Mouse (Mus musculus): ENCODE data around the gene Fem1b. TPM values are rescaled to one million over a fixed set of nuclear protein-coding genes. Genes with fewer than 3 reads are reported as not detected.
A peak's percentile ranks its signal among the peaks of the same experiment; 100 is the strongest.
"Not testable (repeated sequence)": the region's sequence is repeated elsewhere in the genome, so short reads cannot be mapped to it uniquely, and the experiment has no call there.

Gene Fem1b
- polyA plus RNA-seq, 1 experiment = 2.2 TPM

DNA sequence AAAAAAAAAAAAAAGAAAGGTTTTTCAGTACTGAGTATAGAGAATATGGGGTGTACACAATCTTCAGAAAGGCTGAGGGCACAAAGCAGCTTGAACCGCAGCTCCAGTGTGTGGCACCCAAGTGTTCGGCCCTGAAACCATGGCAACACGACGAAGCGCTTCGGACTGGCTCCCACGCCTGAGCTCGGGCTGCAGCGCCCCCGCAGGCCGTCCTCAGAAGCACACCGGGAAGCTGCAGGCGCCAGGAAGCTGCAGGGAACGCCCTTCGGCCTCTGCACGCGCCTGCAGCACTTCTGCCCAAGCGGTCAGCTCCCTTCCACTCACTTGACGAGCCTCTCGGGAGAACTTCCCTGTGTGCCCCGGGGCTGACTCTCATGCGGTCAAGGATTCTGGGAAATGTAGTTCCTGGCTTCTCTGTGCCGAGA lies 16.9 kb upstream of the Fem1b start:
- Histone ChIP-seq H3K27me3 (replicated peaks) (no peaks in the 10 kb centered on the region), H3K4me3 (replicated peaks) (peak overlapping the region; percentile 91), H3K4me1 (peaks cover 35% of the 10 kb centered on the region), H3K36me3 (replicated peaks; ENCODE audit: low read length) (no peaks in the 10 kb centered on the region), H3K9me3 (no peaks in the 10 kb centered on the region)
- TF ChIP-seq GATA1 (IDR thresholded peaks at IDR 0.05; ENCODE audit: borderline replicate concordance, low read length) (no peak), FLI1 (IDR thresholded peaks at IDR 0.05; ENCODE audit: low read length) (no peak)

DNA sequence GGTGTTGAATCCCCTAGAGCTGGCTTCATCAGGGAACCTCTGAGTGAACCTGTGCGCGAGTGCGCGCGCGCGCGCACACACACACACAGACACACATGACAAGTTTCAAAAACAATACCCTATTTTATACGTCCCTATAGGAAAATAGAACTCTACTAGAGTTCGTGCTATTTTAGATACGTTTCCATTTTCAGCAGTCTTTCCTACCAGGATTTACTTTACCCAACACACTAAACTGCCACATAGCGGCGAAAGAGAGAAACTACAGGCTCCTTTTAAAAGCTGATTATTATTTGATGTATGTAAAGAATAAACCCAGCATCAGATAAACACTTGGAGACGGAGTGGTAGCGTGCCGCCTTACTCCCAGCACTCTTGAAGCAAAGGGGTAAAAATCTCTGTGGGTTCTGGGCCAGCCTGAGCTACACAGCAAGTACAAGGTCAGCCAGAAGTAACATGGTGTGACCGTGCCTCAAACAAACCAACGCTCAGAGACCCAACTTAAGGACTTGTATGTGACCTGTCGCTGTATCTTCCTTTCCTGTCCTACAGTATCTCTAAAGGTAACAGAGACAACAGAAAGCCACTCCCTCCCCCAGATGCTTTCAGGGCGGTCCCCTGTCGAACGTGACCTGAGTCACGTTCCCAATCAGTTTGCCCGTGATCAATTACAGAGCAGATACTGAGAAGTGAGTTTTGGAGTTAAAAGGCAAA lies 16.4 kb upstream of the Fem1b start:
- TF ChIP-seq GATA1 (IDR thresholded peaks at IDR 0.05; ENCODE audit: borderline replicate concordance, low read length) (no peak), FLI1 (IDR thresholded peaks at IDR 0.05; ENCODE audit: low read length) (no peak)
- Histone ChIP-seq H3K9me3 (no peaks in the 10 kb centered on the region), H3K36me3 (replicated peaks; ENCODE audit: low read length) (no peaks in the 10 kb centered on the region), H3K4me1 (peaks cover 35% of the 10 kb centered on the region), H3K27me3 (replicated peaks) (no peaks in the 10 kb centered on the region), H3K4me3 (replicated peaks) (peak overlapping the region; percentile 91)

DNA sequence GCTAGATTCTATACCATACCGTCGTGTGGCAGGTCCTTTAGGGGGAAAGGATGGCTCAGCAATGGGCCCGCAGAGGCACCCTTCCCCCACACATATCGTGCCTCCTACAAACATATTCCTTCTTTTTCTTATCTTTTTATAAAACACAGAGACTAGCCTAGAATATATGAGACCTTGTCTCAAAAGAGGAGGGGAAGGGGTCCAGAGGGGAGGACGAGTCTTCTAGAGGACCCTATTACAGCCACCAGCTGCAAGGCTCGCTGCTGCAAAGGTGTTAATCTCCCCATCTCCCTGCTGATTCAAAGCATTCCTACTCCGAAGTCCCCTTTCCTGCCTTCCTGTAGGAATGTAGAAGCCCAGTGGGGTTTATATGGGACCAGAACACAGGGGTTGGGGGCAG lies 14.7 kb upstream of the Fem1b start:
- peaks cover 35% of the 10 kb centered on the region for H3K4me1 ChIP-seq
- no peak overlapping the region for H3K4me3 ChIP-seq (replicated peaks)
- TF ChIP-seq GATA1 (IDR thresholded peaks at IDR 0.05; ENCODE audit: borderline replicate concordance, low read length) = no peak
- no peak for TF ChIP-seq FLI1 (IDR thresholded peaks at IDR 0.05; ENCODE audit: low read length)
- H3K9me3 ChIP-seq = peaks cover 2% of the 10 kb centered on the region; the same call in 1 of the 2 replicates
- H3K36me3 ChIP-seq (replicated peaks; ENCODE audit: low read length) = no peaks in the 10 kb centered on the region
- no peaks in the 10 kb centered on the region for H3K27me3 ChIP-seq (replicated peaks)

DNA sequence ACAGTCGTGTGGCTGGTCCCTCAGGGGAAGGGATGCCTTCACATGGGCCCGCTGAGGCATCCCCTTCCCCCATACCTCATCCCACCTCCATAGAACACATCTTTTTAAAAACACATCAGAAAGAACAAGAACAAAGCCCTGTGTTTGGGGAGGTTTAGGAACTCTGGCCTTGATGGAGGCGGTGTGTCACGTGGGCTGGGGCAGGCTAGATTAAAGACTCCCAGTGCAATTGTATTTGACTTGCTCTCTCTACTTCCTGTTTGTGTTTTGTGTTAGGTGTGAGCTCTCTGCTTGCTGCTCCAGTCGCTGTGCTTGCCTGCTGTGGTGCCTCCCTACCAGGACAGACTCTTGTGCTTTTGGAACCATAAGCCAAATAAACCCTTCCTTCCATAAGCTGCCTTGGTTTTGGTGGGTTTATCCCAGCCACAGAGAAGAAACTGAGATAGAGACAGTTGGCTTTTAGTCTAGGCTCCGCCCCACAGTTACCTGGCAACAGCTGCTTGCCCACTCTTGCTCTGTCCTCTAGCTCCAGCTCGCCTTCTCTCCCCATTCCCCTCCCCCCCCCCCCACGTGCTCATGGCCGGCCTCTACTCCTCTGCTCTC lies 14.2 kb upstream of the Fem1b start:
- peaks cover 35% of the 10 kb centered on the region for H3K4me1 ChIP-seq

DNA sequence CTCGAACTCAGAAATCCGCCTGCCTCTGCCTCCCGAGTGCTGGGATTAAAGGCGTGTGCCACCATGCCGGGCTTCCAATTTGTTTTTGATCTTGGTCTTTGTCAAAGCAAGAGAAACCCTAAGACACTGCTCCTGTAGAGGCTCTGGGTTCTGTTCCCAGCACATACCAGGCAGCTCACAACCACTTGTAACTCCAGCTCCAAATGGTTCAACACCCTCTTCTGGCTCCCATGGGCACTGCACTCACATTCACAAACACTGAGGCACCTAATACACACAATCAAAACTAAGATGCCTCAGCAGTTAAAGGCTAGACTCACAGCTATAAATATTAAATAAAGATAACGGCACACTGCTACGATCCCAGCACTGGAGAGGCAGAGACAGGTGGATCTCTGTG lies 10.1 kb upstream of the Fem1b start:
- Histone ChIP-seq H3K36me3 (replicated peaks; ENCODE audit: low read length) (no peaks in the 10 kb centered on the region), H3K27me3 (replicated peaks) (no peaks in the 10 kb centered on the region), H3K4me1 (peaks cover 38% of the 10 kb centered on the region), H3K4me3 (replicated peaks) (no peak overlapping the region), H3K9me3 (peaks cover 2% of the 10 kb centered on the region; the same call in 1 of the 2 replicates)
- TF ChIP-seq FLI1 (IDR thresholded peaks at IDR 0.05; ENCODE audit: low read length) (no peak), GATA1 (IDR thresholded peaks at IDR 0.05; ENCODE audit: borderline replicate concordance, low read length) (no peak)

More for the DNA sequence above, 14.2 kb upstream of the Fem1b start:
- Histone ChIP-seq H3K9me3 (peaks cover 2% of the 10 kb centered on the region; the same call in 1 of the 2 replicates), H3K27me3 (replicated peaks) (no peaks in the 10 kb centered on the region), H3K4me3 (replicated peaks) (no peak overlapping the region), H3K36me3 (replicated peaks; ENCODE audit: low read length) (no peaks in the 10 kb centered on the region)
- no peak for TF ChIP-seq FLI1 (IDR thresholded peaks at IDR 0.05; ENCODE audit: low read length)
- no peak for TF ChIP-seq GATA1 (IDR thresholded peaks at IDR 0.05; ENCODE audit: borderline replicate concordance, low read length)

DNA sequence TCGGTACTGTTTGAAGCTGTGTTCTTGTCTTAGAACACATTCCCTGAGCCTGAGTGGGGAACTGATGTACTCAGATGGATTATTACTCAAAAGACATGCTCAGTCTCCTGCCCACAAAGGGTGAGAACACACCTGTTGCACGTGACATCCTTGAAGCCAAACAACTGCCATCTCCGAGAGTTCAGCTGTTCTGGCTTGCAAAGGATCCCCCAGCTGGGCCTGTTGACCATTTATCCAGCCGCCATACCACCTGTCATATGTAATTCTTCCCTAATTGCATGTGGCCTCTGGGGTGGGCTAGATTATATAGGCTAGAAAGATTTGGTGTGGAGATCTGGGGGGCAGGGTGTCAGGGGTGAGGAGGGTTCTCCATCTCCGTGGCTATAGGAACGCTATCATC lies 9.1 kb upstream of the Fem1b start:
- no peak for TF ChIP-seq GATA1 (IDR thresholded peaks at IDR 0.05; ENCODE audit: borderline replicate concordance, low read length)
- TF ChIP-seq FLI1 (IDR thresholded peaks at IDR 0.05; ENCODE audit: low read length) = no peak
- Histone ChIP-seq H3K27me3 (replicated peaks) (no peaks in the 10 kb centered on the region), H3K9me3 (peaks cover 2% of the 10 kb centered on the region; the same call in 1 of the 2 replicates), H3K4me3 (replicated peaks) (no peak overlapping the region), H3K36me3 (replicated peaks; ENCODE audit: low read length) (no peaks in the 10 kb centered on the region), H3K4me1 (peaks cover 37% of the 10 kb centered on the region)

DNA sequence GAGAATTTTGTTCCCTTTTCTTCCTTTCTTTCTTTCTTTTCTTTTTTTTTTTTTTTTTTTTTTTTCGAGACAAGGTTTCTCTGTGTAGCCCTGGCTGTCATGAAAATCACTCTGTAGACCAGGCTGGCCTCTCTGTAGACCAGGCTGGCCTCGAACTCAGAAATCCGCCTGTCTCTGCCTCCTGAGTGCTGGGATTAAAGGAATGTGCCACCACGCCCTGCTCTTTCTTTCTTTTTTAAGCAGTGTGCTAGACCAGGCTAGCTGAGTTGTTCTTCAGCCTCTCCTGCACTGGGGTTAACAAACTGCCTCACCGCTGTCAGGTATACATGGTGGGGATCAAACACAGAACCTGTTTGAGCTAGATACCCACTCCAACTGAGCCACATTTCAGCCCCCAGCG lies 8.2 kb upstream of the Fem1b start:
- H3K36me3 ChIP-seq (replicated peaks; ENCODE audit: low read length); H3K9me3 ChIP-seq; H3K27me3 ChIP-seq (replicated peaks); H3K4me3 ChIP-seq (replicated peaks): not testable (repeated sequence)
- peaks cover 39% of the 10 kb centered on the region for H3K4me1 ChIP-seq

DNA sequence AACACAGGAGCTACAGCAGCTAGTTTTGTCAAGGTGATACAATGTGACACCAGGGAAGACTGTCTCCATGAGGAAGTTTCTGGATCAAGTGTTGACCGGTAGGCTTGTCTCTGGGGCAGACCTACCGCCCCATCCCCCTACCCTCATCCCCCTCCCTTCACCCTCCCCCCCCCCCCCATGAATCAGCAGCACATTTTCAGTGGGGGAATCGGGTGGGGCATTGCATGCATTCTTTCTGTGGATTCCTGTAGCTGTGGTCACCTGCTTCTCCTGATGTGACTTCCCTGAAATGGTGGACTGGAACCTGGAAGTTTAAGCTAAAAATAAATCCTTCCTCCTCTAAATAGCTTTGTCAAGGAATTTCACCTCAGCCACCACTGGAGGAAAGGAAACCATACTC lies 7.8 kb upstream of the Fem1b start:
- TF ChIP-seq GATA1 (IDR thresholded peaks at IDR 0.05; ENCODE audit: borderline replicate concordance, low read length) = no peak
- no peak for TF ChIP-seq FLI1 (IDR thresholded peaks at IDR 0.05; ENCODE audit: low read length)
- Histone ChIP-seq H3K27me3 (replicated peaks) (no peaks in the 10 kb centered on the region), H3K9me3 (peaks cover 2% of the 10 kb centered on the region; the same call in 1 of the 2 replicates), H3K4me3 (replicated peaks) (no peak overlapping the region), H3K36me3 (replicated peaks; ENCODE audit: low read length) (no peaks in the 10 kb centered on the region), H3K4me1 (peaks cover 39% of the 10 kb centered on the region)

DNA sequence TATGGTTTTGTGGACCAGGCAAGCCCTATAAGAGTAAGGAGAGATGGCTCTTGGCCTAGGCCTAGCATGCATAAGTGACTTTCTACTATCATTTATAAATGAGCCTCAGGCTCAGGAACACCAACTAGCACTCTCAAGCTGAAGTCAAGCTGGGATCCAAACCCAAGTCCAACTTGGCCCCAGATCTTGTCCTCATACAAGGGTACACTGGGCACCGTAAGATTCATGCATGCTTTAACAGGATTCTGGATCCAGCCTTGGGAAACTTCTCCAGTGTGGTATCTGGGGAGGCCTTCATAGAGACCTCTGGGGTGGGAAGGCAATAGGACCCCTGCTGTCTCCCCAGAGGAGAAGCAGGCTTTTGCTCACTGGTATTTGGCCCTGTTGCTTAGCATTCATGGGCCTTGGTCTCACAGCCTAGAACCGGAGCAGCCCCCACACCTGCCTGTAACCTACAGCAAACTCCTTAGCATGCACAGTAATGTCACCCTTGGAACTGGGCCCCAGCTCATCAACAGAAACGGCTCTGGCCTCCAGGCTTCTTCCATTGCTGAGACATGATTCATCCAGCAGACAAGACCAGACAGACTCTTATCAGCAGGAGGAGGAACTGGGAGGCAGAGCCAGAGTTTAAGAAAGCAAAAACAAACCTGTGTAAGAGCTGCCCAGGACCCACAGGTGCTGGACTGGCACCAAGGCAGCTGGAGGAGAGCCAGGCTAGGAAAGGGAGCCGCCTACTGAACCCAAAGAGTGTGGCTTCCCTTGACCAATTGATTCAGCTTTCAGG lies 6.3 kb upstream of the Fem1b start:
- TF ChIP-seq GATA1 (IDR thresholded peaks at IDR 0.05; ENCODE audit: borderline replicate concordance, low read length) (no peak), FLI1 (IDR thresholded peaks at IDR 0.05; ENCODE audit: low read length) (no peak)
- H3K9me3 ChIP-seq = peaks cover 2% of the 10 kb centered on the region; the same call in 1 of the 2 replicates
- no peaks in the 10 kb centered on the region for H3K36me3 ChIP-seq (replicated peaks; ENCODE audit: low read length)
- no peaks in the 10 kb centered on the region for H3K27me3 ChIP-seq (replicated peaks)
- H3K4me1 ChIP-seq = peaks cover 39% of the 10 kb centered on the region
- no peak overlapping the region for H3K4me3 ChIP-seq (replicated peaks)

DNA sequence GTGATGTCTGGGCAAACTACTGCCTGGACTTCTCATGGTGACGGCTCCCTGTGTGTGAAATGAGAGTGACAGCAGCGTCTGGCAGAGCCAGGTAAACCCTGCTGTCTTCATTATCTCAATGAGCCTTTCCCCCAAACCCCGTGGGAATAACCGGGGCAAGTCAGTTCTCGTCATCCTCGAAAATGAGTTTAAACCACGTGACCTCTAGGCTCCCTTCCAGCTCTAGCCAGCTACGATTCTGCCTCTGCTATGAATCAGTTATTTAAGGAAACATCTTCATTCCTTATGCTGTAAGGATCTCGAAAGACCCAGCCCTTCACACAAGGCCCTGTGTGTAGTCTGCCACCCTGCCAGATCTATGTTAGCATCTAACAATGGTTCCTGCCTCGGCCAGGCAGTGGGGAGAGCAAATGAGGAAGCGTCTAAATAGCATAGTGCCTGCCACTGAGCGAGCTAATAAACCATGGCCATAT lies 5.4 kb upstream of the Fem1b start:
- TF ChIP-seq FLI1 (IDR thresholded peaks at IDR 0.05; ENCODE audit: low read length) (no peak), GATA1 (IDR thresholded peaks at IDR 0.05; ENCODE audit: borderline replicate concordance, low read length) (no peak)
- Histone ChIP-seq H3K4me3 (replicated peaks) (no peak overlapping the region), H3K36me3 (replicated peaks; ENCODE audit: low read length) (no peaks in the 10 kb centered on the region), H3K4me1 (peaks cover 47% of the 10 kb centered on the region), H3K27me3 (replicated peaks) (no peaks in the 10 kb centered on the region), H3K9me3 (peaks cover 2% of the 10 kb centered on the region; the same call in 1 of the 2 replicates)

All from megakaryocyte, embryonic 14.5 days (primary cell).